ENCODE assay signal across 1 mouse cellular context in the genomic region with DNA sequence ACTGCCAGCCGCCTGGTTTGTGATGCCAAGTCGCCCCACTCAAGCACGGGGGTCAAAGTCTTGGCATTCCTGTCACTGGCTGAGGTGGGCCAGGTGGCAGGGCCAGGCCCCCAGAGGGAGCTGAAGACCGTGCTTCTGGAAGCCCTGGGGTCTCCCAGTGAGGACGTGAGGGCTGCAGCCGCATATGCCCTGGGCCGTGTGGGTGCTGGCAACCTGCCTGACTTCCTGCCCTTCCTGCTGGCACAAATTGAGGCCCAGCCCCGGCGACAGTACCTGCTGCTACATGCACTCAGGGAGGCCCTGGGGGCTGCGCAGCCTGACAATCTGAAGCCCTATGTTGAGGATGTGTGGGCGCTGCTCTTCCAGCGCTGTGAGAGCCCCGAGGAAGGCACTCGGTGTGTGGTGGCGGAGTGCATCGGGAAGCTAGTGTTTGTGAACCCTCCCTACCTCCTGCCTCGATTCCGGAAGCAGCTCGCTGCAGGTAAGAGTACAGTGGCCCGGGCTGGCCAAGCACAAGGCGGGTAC.
TF ChIP-seq lines count a peak whose summit lies in the region.

No protein-coding gene starts in this region.

TF ChIP-seq in ES-E14, 5 proteins besides CTCF, POLR2A, EP300 and RAD21:
- TF ChIP-seq ZC3H11A (IDR thresholded peaks at IDR 0.05; ENCODE audit: borderline replicate concordance, low read depth, low read length): no peak
- no peak for TF ChIP-seq CHD2 (IDR thresholded peaks at IDR 0.05; ENCODE audit: low read depth, low read length)
- TF ChIP-seq MAFK (IDR thresholded peaks at IDR 0.05; ENCODE audit: insufficient read depth, low read depth, low read length): no peak
- no peak for TF ChIP-seq HCFC1 (IDR thresholded peaks at IDR 0.05; ENCODE audit: borderline replicate concordance, insufficient read depth, low read length)
- TF ChIP-seq ZNF384 (IDR thresholded peaks at IDR 0.05; ENCODE audit: low read depth, low read length): no peak
